Mouse (Mus musculus) layer of hippocampus, adult 9-10 months (tissue): ENCODE measurements around the gene Stpg1.

ENCODE experiments used
- DNase-seq: peaks from one replicate; pipeline ENCODE4 v3.0.0; 2022; ENCODE audit warnings: low spot score

The Stpg1 gene

DNA sequence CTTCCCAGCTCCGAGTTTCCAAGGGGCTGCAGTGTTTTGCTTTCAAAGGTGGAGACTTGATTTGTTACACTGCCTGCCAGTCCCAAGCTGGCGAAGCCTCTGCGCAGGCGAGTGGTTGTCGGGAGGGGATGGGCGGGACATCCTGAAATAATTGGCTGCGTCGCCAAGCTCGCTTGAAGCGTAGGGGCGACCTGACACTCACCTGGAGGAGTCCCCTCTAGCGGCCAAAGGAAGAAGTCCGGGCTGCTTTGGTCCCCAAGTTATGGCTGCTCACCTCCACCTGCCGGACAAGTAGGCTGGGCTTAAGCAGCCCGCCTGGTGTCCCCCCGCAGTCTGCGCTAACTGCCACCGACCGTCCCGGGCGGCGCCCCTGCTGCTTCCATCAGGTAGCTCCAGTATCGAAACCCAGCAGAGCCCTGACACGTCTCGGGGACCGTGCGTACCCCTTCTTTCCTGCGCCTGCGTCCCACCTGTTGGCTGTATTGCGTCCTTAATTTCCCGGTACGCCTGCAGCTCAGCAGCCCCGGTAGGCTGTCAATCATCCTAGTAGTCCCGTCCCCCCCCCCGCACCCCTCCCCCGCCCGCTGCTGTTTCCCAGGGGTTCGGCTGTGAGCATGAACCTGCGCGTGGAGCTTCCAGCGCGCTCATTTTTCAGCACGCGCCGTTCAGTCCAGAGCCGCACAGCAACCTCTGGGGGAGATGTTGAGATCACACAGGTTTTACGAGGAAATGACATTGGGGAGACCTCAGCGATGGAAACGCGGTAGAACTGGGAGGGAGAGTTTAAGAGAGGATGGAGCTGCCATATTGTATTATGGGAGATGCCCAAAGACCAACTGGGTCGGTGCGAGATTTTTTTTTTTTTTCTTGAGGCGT lies at the start of gene Stpg1, which contains the start of gene Nipal3:
Gene Stpg1 (plus strand): TSS at position 270 of the 876 bp plus-strand sequence.
Gene Nipal3 (minus strand): TSS at position 518 of the 876 bp plus-strand sequence.
- peak; percentile 72 for DNase-seq

DNA sequence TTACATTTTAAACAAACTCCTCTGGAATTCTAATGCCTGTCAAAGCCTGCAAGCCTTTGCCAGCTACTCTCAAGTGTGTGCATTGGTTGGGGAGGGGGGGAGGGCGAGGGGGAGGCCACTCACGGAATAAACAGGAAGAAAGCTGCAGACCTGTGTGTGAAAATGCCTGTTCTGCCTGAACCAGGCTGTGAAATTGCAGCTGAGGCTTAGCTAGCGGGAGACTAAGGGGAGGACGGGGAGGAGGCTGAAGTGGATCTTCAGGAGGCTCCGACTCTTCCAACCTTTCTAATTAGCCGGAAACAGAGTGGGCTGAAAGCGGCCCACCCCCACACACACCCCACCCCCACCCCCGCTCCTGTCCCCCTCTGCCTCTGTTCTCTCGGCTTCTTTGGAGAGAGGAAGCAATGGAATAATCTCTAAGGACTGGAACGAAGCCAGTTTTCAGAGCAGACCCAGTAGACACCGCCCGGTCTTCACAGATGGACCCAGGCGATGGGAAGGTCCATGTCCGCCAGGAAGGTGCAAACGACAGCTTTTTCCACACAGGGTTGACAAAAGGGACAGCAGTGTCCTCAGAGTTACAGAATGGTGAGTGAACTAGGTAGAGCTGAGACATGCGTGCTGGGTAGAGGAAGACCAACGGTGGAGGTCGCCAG lies 43.1 kb upstream of the Stpg1 start:
- DNase-seq, result no peak

DNA sequence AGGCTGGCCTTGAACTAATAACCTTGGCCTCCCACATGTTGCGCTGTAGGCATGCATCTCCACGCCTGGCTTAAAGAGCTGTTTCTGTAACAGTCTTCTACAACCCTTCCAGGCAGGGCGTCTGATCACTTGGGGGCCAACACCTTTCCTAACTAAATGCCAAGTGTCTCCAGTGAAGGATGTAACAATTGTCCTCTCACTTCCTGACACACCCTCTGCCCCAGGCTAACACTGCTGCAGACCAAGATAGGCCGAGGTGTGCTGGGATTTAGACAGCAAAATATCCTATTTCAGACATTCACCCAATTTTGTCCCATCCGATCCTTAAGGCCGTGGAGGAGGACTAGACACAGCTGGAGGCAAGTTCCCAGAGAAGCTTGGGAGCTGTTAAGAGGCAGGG lies 41.4 kb upstream of the Stpg1 start:
- no peak for DNase-seq

DNA sequence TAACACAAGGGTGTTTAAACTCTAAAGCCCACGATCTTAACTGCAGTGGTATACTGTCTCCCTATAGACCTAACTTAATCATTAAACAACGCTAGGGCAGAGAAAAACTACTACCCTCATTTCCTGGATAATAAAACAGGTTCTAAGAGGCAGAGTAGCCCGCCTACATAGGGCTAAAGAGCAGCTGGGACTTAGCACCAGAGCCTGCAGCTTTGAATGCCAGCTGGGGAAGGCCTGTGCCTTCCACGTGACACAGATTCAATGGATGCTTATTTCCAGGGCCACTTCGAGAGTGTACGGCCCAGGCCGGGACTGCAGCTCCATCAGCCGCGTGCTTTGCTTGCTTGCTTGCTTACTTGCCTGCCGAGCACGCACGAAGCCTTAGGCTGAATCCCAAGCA lies 41.0 kb upstream of the Stpg1 start:
- no peak for DNase-seq

DNA sequence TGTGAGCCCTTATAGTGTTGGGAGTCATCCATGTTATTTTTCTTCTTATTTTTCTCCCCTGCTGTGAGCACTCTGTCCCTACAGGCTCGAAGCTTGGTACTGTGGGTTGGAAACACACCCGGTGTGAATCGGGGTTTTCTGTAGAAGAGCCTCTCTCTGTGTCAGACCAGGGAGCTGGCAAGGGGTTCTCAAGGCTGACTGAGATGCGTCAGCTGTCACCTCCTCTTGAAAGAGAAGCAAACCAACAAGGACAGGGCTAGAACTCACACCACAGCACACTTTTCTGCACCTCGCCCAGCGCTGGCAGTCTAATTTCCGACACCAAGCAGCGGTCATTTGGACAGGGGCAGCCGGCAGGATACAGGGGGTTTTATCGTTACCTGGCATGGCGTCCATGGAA lies 31.2 kb upstream of the Stpg1 start:
- DNase-seq, result no peak

DNA sequence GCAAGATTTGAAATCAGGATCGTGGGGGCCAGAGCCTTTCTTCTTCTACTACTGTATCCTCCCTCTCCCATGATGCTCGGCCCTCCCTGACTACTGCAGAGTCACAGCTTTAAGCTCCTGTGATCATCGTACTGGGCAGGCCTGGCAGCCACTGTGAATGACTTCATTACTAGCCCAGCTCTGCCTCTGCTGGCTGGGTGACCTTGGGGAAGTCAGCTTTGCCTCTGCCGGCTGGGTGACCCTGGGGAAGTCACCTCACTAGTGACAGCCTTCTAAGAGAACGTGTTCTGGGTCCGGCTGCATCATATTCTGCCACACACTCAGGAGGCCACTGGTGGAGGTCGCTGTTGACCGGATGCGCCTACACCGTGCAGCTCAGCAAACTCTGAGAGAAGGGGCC lies 16.7 kb upstream of the Stpg1 start:
- DNase-seq, result no peak

DNA sequence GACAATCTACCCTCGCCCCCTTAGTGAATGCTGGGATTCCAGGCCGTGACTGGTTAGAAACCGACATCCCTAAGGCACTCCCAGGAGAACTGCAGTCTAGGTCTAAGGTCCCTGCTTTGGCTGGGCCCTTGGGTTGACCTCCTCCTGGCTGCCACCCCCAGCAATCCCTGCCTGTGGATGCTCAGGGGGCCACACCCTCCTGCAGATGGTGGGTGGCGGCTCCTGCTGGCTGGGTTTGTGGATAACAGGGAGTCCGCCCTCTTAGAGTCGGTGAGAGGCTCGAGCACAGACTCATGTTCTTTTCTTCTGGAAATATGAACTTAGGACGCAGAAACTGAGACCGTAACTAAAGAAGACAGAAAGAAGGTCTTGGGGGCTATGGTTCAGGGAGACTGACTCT lies 14.2 kb upstream of the Stpg1 start:
- DNase-seq, result no peak

DNA sequence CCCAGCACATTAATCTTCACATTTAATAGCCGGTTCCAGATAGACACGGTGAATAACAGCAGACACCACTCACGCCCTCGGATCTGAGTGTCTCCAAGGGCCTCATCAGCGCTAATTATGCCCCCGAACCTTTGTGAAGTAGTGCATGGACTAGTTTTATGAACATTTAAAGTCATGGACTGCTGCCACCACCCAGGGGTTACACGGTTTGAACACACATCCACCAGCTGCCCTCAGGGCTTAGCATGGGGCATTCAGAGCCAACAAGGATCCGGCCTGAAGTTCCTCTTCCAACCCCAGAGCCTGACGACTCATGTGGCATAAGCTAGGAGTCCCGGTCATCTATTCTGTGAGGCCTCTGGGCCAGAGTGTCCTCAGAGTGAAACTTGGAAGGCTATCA lies 9.5 kb upstream of the Stpg1 start:
- no peak for DNase-seq

DNA sequence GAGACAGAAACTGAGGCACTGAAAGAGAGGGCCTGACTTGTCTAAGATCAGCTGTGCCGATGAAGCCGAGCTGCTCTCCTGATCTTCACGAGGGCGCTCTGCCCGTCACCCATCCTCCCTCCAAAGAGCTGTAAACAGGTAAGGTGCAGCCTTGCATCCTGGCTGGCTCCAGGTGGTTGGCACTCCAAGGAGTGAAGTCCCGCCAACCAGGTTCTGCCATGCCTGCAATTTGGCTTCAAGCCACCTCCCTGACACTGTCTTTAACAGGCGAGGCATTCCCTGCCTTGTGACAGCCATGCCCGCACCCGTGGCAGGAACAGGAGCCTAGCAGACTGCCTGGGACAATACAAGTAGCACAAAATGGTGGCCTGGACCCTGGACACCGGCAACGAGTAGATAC lies 8.2 kb upstream of the Stpg1 start:
- DNase-seq, result no peak

DNA sequence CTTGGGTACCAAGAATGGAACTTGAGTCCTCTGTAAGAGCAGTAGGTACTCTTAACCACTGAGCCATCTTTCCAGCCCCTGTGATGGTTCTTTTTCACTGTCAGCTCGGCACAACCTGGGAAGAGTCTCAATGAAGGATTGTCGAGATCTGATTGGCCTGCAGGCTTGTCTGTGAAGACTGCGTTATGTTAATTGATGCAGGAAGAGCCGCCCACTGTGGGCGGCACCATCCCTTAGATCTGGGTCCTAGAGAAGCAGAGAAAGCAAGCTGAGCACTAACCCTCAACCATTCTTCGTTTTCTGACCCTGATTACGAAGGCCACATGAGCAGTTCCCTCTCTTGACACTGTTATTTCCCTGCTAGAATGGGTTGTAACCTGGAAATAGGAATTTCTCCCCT lies 5.3 kb upstream of the Stpg1 start:
- DNase-seq, result no peak

DNA sequence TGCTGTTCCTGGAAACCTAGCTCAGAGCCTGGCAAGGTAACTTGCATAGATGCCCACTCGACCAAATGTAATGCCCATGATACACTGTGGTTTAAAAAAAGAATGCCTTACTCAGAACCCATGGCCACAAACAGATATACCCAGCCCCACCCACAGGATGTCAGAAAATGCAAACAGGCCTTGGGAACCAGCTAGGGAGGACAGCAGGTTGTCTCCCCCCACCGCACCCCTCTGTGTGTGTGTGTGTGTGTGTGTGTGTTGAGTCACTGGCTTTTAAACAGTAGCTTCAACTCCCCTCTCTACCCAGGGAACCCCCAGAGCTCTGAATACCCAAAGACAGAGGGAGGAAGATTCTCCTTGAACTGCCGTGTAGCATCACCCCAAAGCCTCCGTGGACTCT lies 1.3 kb upstream of the Stpg1 start:
- no peak for DNase-seq

DNA sequence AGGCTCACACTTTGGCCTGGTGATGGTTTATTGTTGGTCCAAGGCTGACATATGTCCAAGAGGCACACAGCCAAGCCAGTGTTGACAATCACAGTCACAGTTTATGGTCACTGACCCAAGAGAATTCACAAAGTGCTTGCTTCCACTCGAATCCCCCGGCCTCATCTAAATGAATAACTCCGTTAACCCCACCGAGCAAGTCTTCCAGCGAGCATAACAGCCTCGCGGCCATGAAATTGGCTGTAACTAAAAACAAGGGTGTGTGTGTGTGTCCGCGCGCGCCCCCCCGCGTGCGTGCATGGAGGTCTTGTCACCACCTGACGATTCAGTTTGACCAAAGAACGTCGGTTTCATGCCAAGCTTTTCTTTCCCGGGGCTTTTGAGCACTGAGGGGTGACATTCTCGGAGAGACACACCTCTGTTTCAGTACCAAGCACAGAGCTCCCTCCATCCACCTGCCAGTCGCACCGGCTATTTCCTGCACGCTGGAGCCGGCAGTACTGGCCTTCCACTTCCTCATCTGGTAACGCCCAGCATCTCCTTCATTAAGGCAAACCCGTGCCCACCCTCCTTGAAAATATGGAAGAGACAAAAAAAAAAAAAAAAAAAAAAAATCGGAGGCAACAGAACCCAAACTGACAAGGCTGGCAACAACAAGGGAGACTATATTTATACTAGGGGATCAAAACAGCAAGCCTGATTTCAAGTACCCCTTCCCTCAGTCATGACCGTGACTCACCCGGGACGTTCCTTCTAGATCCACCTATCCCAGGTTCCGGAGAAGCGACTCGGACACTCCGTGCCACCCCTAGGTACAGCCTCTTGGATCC lies 684 bp upstream of the Stpg1 start:
- no peak for DNase-seq

DNA sequence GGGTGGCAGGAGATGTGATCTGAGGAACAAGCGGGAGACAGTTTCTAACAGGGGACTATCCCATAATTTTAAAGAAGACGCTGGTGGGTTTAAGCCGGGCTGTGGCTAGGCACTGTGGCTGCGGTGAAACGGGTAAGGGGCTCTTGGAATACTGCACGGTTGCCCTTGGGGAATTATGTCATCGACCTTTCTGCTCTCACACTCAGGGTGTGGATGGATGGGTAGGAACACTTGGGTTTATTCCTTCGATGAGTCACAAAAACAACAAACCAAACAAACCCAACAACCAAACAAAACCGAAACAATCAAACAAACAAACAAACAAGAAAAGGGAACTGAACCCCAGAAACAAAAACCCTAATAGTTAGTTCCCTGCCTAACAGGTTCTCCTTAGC lies 804 bp downstream of the Stpg1 start:
- no peak for DNase-seq

DNA sequence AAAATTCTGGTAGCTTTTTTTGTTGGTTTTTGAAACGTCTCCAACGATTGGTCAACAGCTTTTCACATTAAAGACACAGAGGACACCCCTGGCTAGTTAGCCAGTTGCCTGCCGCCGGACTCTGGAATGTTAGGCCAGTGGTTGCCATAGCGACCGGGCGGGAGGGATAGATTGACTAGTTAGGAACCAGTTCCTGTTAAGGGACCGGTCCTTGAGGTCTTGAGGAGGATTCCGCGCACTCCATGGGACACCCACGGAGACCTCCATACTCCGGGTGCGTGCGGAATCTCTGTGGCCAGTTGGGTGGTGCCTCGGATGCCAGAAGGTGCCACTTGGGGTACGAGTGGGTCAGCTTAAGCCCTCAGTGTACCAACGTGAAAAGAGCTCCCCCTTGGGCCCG lies 1.2 kb downstream of the Stpg1 start:
- DNase-seq, result no peak

DNA sequence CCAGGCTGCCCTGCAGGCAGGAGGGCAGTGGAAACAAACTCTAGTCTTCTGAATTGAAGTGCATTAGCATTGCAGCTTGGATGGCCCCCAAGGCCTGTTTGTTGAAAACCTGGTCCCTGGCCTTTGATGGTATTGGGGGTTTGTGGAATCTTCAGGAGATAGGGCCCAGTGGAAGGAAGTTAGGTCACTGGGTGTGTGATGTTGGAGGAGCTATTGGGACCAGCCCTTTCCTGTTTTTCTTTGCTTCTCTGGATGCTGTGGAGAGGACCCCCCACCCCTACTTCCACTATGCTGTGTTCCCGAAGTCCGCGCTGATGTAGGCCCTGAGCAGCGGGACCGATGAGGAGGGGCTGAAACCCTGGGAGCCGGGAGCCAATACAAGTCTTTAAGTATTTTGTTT lies 3.5 kb downstream of the Stpg1 start:
- no peak for DNase-seq

DNA sequence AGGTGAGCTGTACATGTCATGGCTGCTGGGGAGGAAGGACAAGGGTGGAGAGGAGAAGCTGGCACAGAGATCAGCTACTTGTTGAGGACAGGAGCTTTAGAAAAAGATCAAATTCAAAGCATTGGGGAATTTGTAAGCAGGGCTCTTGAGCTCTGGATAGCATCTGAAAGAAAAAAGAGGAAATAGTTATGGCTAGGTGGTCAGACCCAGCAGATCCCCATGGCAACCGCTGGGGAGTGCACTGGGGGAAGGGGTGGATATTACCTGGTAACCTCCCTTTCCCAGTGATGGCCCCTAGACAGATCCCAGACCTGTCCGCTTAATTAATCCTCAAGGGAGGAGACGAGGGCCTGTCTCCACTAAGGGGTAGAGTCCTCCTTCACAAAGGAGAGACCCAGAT lies 5.2 kb downstream of the Stpg1 start:
- no peak for DNase-seq

DNA sequence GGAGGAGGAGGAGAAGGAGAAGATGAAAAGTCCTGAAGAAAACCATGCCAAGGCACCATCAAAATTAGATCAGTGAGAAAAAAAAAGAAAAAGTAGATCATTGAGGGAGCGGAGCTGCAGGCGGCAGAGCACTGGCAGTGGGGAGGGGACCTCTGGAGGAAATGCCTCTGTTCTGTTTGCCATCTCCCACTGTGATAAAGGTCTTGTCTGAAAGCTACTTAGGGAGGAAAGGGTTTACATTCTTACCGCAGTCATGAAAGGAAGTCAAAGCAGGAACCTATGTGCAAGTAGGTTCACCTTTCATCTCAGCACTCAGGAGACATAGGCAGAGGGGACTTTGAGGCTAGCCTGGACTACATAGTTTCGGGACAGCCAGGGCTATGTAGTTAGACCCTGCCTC lies 7.0 kb downstream of the Stpg1 start:
- DNase-seq, result no peak

DNA sequence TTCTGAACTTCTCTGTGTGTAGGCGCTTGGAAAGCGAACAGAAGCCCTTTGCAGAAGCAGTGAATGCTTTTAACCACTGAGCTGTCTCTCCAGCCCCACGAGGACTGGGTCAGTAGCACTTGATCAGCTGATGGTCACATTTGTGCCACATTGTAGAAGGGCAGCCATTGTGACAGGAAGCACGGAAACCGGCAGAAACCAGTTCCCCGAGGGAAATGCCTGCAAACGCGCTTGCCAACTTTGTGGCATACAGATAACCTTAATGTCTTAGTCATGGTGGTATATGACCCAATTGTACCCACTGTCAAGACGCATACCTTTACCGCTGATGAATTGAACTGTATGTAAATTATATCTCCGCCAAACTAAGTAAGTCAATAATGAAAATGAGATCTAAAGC lies 11.2 kb downstream of the Stpg1 start:
- DNase-seq, result no peak

DNA sequence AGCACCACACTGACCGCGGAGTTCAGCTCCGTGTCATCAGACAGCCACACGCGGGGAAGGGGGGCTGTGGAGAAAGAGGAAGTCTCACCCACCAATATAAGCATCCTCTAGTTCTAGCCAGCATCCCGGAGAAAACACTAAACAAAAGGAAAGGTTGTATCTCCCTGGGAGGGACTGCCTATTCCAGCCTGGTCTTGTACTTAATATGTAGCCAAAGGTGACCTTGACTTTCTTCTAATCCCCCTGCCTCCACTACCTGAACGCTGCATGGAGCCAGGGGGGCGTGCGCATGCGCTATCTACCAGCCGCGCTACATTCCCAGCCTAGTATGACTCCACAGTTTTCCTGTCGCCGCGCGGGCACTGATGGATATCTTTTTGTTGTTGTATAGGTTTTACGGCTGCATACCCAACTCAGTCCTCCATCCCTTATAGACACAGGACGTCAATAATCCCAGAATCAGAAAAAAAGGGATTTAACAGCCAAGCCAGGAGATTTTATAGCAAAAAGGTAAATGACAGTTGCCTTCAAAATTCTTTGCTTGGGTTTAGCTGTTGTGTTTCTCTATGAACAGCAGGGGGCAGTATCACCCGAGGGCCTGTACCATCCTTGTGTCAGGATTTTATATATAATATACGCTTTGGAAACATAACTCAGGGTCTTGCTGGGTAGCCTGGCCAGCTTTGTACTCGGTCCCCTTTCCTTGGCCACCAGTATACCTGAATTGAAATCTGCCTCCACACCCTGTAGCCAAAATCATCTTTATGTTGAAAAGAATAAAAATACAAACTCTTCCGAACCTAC lies 13.2 kb downstream of the Stpg1 start:
- no peak for DNase-seq

DNA sequence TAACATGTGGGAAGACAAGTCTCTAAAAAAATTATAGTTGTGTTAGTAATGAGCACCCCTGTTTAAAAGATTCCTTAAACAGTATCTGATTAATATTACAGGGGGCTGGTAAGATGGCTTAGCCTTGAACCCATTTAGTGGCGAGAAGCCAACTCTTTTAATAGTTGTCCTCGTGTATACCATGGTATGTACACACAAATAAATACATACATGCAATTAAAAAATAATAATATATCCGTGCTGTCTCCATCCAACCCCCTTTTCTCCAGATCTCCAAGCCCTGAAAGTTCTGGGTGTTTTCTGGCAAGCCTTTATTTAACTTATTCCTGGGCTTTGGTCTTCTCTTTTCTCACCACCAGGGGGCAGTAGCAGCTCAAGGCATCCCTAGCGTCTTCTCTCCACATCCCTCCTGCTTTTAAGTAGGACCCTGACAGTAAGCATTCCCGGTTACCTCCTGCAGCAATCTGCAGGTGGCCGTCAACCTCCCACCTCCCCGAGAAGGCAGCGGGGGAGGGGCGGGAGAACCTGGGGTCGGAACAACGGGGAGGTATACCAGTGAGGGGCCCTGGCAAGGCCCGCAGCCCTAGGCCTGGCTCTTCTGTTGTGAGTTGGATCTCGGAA lies 13.9 kb downstream of the Stpg1 start:
- peak; percentile 68 for DNase-seq

DNA sequence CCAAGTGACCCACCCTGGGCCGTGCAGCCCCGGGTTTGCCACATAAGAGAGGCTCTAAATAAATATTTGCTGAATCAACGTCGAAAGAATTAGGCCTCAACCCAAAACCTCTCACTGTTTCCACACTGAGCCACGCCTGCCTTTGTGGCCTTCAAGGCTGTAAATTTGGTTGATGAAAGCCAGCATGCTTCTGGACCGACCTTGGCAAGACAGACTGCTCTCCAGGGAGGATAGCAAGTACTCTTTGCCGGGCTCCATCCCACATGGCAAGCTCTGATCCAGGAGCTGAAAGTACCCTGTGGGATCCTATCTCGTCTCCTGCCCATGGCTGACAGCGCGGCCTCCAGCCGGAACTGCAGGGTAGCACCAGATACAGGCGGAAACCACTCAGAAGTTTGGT lies 14.9 kb downstream of the Stpg1 start:
- DNase-seq, result no peak
